Mouse (Mus musculus) R1 (cell line): ENCODE measurements around the gene Ccdc3.

Source experiments
- DNase-seq: peaks from one replicate; pipeline ENCODE4 v3.0.0-alpha.2; 2018; ENCODE audit warnings: low read depth, low spot score

Ccdc3 gene

DNA sequence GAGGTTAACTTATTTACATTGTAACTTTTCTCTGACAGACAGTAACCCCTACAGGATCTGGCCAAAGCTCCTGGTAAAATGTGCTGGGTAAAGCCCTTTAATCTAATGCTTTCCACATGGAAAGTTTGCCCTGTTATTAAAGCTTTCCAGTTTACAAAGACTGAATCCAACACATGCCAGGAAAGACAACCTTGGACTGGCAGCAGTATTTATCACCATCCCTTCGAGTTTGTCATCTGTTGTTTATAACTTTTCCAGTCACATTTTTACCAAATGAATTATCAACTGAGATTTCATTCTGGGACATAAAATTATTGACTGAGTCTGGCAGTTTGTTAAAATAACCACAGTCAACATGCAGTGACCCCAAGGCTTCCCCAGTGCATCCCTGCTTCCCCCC, 77.0 kb downstream of the Ccdc3 start:
- DNase-seq, result no peak

DNA sequence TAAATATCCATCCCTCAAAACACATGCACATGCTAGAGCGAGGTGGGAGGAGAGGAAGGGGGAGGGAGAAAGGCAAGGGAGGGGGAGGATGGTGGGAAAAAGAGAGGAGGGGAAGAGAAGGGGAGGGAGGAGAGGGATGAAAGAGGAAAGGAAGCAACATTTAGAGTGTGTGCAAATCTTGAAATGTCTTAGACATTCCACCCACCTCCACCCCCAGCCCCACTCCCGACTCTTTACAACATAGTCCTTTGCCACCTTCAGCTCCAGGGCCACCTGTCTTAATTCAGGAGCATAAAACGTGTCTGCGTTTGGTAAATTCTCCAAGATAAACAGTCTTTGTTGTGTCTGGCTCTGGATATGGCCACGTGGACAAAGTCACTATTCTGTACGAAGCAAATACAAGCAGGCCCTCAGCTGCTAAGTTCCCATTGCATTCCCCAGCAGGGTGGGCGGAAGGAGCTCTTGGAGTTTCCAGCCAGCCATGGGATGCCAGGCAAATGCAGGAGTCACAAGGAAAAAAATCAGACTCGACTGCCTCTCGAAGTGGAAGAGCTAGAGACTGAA, 77.8 kb downstream of the Ccdc3 start:
- no peak for DNase-seq

DNA sequence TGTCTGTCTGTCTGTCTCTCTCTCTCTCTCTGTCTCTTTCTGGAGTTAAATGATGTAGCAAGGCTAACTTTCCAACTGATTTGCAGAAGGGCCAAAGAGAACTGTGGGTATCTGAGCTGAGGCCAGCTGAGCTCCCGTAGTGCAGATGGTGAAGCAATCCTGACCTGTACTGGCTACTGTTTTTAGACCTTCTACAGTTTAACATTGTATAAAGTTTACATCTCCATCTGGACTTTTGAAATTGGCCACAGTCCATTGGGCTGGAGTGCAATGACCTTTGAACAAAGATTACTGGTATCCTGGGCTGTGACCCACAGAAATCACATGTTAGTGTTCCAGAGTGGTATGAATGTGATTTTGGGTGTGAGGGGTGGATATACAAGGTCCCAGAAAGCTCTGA, 81.6 kb downstream of the Ccdc3 start:
- peak; percentile 6 for DNase-seq

DNA sequence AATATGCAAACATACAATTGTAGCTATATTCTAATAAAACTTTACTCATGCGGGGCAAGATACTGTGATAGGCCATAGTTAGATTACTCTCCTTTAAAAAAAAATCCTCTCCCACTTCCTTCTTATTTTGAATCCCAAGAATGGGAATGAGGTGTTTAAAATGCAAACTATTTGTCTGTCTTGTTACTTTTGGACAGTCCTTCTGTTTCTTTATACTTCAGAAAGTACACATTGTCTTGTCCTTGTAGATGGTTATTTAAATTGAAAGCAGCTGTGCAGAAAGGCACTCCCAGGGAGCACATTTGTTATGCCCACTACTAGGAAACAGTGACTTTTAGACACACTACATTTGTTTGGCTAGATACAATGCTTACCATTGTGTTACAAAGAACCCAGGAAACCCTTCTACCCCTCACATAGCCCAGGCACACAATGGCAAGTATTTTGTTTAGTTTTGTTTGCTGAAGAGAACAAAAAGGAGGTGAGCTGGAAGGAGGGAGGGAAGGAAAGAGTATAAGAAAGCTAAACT, 82.3 kb downstream of the Ccdc3 start:
- peak; percentile 97 for DNase-seq

DNA sequence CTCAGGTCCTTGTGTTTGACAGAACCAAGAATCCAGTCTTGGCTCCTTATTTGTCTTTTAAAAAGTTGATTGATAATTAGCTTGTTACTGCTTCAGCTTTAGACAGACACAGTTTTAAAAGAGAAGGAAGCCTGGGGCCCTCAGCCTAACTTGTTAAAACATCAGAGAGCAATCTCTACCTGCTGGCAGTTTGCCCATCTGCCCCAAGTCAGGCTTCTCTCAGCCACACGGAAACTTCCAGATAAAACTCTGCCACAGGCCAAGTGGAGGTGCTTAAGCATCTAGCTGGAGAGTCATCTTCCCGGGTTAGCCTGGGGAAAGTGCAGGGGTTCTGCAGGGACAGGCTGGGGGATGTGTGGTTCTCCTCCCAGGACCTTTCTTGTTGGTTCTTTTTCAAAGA, 85.0 kb downstream of the Ccdc3 start:
- no peak for DNase-seq

DNA sequence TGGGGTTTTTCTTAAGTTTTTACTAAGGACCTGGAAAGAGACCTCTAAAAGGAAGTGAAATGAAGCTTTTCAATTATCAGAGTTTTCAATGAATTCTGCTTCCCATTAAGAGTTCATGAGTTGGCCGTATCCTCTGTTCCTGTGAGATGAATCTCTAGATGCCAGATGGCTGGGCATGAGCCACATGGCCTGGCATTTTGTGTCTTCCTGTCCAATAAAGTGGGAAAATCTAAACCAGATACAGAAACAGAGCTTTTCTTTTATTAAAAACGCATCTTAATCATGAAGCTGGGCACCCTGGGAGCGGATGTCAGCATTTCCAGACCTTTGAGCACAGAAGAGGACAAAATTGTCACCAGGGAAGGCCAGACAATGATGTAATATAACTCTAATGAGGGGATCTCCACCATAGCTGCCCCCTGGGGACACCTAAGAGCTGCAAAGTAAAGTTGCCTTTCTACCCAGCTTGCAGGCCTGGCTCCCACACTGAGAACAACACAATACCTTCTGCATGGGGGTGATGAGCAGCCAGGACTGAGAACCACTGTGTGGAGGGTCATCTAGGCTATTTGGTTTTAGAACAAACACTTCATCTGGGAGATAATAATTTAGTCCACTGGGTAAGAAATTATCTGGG, 99.4 kb downstream of the Ccdc3 start:
- no peak for DNase-seq

DNA sequence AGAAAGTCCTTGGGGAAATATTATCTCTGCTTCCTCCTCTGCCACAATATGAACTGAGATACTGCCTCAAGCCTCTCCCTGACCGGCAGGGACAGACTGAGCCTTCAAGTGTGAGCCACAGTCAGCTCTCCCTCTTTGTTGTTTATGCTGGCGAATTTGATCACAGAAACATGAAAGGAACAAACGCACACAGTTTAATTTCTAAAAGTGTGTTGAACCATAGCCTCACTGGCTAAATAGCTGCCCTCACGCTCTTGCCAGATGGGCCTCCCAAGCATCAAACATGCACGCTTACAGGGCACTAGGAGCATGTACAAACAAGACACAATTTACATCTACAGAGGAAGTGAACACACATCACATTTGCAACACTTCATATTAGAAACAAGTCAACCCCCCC, 100.3 kb downstream of the Ccdc3 start:
- no peak for DNase-seq

DNA sequence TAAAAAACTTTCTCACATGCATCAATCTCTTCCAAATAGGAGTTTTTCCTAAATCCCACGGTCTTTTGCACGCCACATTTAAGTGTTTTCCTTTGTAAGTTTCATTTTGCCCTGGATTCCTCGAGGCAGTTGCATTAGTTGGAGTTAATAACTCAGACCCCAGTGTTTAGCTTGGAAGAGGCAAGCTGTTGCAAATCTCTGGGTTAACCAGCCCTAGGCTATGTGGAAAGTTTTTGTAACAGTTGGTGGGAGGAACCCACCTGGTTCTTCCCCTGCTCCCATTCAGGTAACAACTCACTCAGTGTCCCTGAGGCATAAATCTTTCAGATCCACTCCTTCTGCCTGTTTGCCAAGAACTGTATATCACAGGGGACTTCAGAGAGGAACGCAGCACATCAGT, 101.9 kb downstream of the Ccdc3 start:
- DNase-seq, result no peak

DNA sequence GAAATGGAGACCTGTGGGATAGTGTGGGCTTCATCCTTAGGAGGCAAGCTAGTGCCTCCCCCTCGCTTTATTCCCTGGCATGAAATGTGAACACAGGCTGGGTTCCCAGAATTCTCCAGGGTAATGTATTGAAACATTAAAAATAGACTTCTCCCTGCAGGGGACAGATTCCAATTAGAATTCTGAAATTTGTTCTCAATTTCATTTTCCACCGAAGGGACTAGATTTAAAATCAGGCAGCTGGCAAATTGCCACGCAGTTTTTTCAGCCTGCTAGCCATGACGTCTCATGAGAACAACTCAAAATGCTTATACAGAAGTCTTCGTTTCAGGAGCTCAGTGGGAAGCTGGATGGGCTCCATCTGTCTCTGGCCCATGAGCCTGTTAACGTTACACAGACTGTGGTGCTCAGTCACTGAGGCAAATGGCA, 103.9 kb downstream of the Ccdc3 start:
- no peak for DNase-seq

DNA sequence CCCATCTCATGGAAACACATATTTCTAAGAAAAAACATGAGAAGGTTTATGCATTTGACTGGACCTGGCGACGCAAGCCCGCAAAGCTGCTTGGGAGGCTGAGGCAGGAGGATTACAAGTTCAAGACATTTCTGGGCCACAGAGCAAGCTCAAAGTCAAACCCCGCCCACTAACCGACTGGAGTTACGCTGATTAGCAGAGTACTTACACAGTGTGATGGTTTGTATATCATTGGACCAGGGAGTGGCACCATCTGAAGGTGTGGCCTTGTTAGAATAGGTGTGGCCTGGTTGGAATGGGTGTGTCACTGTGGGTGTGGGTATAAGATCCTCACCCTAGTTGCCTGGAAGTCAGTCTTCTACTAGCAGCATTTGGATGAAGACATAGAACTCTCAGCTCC, 111.6 kb downstream of the Ccdc3 start:
- peak; percentile 91 for DNase-seq

DNA sequence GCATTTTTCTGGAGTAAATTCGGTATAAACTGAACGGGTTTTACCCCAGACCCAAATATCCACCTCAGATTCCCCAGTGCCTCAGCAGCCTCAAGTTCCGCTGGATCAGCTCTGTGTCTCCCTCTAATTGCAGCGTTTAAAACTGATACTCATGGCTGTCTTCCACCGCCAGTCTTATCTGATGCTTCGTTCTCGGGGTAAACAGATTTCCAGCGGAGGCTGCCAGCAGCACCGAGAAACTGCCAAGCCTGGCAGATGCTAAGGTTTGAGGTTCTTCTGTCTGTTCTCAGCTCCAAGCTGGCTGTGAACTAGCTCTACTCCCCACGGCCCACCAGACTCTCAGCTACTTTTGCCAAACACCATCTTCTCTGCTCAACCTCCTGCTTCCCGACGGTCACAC, 112.4 kb downstream of the Ccdc3 start:
- DNase-seq, result peak; percentile 30

DNA sequence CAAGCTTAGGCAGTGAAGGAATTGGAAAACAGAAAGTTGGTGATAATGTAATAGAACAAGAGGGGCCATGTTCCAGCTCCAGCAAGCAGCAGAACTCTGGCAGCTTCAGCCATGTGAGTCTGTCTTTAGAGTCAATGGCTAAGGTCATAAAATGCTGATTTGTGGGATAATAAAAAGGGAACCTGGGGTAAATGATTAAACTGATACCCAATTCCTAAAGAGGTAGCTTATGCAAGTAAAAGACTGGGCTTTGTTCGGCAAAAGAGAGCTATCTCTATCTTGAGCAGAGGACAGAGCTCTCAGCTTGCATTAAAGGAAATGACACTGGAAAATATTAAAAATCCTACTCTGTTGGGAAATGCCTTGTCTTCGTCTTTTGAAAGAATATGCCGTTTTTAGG, 120.7 kb downstream of the Ccdc3 start:
- DNase-seq, result no peak

DNA sequence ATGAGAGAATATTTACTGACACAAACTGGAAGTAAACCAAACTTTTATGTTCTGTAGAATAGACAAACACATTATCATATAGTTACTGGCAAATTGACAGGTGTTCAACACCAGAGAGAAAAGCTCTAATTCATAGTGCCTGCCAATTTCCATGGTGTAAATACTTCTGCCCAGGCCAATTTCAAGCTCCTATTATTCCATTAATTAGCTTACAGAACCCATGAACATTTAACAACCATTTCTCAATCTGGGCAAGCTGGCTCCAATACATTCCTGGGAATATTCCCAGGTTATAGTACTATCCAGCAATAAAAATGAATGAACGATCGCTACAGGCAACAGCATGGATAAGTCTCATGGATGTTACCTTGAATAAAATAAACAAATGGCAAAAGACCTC, 124.7 kb downstream of the Ccdc3 start:
- no peak for DNase-seq

DNA sequence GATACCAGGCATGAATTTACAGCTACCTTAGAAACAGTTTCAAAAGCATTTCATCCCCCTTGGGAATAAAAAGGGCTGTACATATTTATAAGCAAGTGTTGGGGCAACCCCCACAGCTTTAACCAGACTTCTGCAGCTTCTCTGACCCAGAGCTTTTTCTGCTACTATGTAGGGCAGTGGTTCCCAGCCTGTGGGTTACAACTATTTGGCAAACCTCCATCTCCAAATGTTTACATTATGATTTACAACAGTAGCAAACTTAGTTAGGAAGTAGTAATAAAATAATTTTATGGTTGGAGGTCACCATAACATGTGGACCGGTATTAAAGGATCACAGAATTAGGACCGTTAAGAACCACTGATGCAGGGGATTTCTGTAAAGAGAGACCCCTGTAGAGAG, 130.4 kb downstream of the Ccdc3 start:
- DNase-seq, result no peak
